Mouse (Mus musculus) small intestine, adult 10 weeks (tissue): ENCODE data around the gene Serpinb3b. TPM values are rescaled to one million over a fixed set of nuclear protein-coding genes. Genes with fewer than 3 reads are reported as not detected.

Experiments used
- polyA plus RNA-seq: library from polyadenylated mRNA; stranded (reverse); fragments of 350-450 nt; fragmentation: Illumina TruSeq; extraction: RNeasy Lipid Tissue Mini Kit (QIAGEN cat#74804); gene quantifications from one replicate; pipeline ENCODE4 v1.2.3, GENCODE M21; 2014; ENCODE audit warnings: low replicate concordance

Serpinb3b gene
- not detected for polyA plus RNA-seq

GRCm38 (mm10) chr1:107278261-107278660 is at the start of gene Serpinb3b, which contains the start of gene Serpinb3c:
Gene Serpinb3b, minus strand, starts transcription at chr1:107278361.
Gene Serpinb3c, minus strand, starts transcription at chr1:107278371.

Other genes starting within 250 kb of the Serpinb3b start
- gene Serpinb3a, start 226.1 kb downstream of the Serpinb3b start, polyA plus RNA-seq, result not detected
- not detected for gene Serpinb3d, start 194.9 kb downstream of the Serpinb3b start, polyA plus RNA-seq
- not detected for gene Serpinb3c, start within 50 bp of the Serpinb3b start, polyA plus RNA-seq
- not detected for gene Serpinb11, start 82.8 kb upstream of the Serpinb3b start, polyA plus RNA-seq
- gene Serpinb7, start 121.3 kb upstream of the Serpinb3b start, polyA plus RNA-seq, result not detected
- gene Serpinb2, start 233.1 kb upstream of the Serpinb3b start, polyA plus RNA-seq, result 2.4 TPM